Mouse (Mus musculus): ENCODE results near the gene Trpm3. TPM values are rescaled to one million over a fixed set of nuclear protein-coding genes. Genes with fewer than 3 reads are reported as not detected.

The Trpm3 gene
- polyA plus RNA-seq, 2 experiments, result 0.03 TPM; not detected in 1

DNA sequence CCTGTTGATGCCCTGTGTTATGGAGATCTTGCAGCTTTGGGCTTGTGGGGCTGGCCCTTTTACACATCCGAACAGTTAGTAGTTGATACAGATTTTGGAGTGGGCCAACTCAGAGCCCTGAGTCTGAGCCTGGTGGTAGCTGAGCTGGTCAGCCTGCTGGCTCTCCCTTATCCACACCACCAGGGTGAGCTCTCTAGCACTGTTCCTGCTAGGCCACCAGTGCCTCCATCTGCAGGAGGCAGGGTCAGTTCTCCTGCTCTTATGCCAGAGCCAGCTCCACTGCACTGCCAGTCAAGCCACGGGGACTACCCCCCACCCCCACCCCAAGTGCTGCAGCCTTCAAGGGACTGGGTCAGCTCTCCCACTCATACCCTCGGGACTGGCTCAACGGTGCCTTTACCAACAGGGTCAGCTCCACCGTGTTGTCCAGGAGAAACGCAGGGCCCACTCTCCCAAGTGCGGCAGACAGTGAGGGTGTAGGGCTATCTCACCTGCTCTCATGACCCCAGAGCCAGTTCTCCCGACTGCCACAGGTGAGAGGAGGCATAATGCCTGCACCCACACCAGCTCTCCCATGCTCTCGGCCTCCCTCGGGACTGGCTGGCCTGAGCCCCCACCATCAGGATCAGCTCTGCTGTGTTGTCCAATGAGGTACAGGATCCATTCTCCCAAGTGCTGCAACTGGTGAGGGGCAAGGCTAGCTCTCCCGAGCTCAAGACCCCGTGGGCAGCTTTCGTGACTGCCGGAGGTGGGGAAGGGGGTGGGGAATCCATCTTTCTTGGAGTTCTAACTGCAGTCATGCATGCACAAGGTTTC is 821.8 kb downstream of the Trpm3 start:
- WGBS (ENCODE audit: insufficient replicate concordance), result 65% methylated on average over 14 of the region's 14 CpGs
- Histone ChIP-seq H3K4me3 (ENCODE audit: insufficient read depth in 1 of 2, low read depth in 2 of 2, low read length in 2 of 2) (no peak overlapping the region), H3K27ac (no peak overlapping the region), H3K27me3 (ENCODE audit: control insufficient read depth, insufficient read depth, low read length) (no peaks in the 10 kb centered on the region), H3K4me2 (ENCODE audit: low read depth) (no peak overlapping the region), H3K9me3 (ENCODE audit: control insufficient read depth, low read length) (no peaks in the 10 kb centered on the region), H3K36me3 (replicated peaks; ENCODE audit: control insufficient read depth, insufficient read depth, low read depth) (no peaks in the 10 kb centered on the region), H3K9ac (replicated peaks) (no peak overlapping the region), H3K4me1 (replicated peaks; ENCODE audit: control insufficient read depth in 2 of 2, insufficient read depth in 2 of 2, low read length in 1 of 2) (no peaks in the 10 kb centered on the region)
- no peak for ATAC-seq (ENCODE audit: insufficient read depth)
- TF ChIP-seq CTCF (IDR thresholded peaks at IDR 0.05; ENCODE audit: low read depth) (no peak), EP300 (IDR thresholded peaks at IDR 0.05; ENCODE audit: low read depth) (no peak)
- no peak for DNase-seq (ENCODE audit: low read depth in 3 of 3, low spot score in 3 of 3)

DNA sequence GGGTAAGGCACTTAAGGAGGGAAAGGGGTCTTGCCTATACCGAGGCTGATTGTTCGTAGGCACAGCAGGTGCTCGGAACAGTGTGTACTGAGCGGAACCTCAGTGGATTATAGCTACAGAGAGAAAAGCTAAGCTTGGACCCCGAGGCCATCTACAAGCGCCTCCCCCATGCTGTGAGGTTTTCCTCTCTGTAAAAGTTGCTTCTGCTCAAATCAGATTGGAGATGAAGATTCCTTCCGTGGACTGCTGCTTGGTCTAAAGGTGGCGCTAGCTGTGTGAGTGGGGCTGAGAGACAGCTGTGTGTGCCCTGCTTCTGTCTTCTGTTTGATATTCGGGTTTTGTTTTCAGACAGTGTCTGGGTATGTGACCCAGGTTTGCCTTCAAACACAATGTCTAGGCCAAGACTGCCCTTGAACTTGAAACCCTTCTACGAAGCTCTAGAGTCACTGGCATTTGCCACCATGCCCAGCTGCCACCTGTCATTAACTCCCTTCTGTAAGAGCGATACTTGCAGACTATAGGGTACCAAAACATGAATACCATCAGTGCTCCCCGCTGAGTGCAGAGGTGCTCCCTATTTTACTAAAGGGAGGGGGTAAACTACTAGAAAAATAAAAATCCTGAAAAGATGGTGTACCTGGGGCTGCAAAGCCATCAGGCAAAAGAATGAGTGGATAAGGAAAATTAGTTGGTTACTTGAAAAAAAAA is 823.3 kb downstream of the Trpm3 start:
- Histone ChIP-seq H3K9me3 (ENCODE audit: control insufficient read depth, low read length) (no peaks in the 10 kb centered on the region), H3K27me3 (ENCODE audit: control insufficient read depth, insufficient read depth, low read length) (no peaks in the 10 kb centered on the region), H3K4me2 (ENCODE audit: low read depth) (no peak overlapping the region), H3K36me3 (replicated peaks; ENCODE audit: control insufficient read depth, insufficient read depth, low read depth) (no peaks in the 10 kb centered on the region), H3K27ac (no peak overlapping the region), H3K9ac (replicated peaks) (no peak overlapping the region), H3K4me3 (ENCODE audit: insufficient read depth in 1 of 2, low read depth in 2 of 2, low read length in 2 of 2) (no peak overlapping the region), H3K4me1 (replicated peaks; ENCODE audit: control insufficient read depth in 2 of 2, insufficient read depth in 2 of 2, low read length in 1 of 2) (no peaks in the 10 kb centered on the region)
- 55% methylated on average over 12 of the region's 12 CpGs for WGBS (ENCODE audit: insufficient replicate concordance)
- ATAC-seq (ENCODE audit: insufficient read depth) (no peak), DNase-seq (ENCODE audit: low read depth in 3 of 3, low spot score in 3 of 3) (no peak)
- TF ChIP-seq EP300 (IDR thresholded peaks at IDR 0.05; ENCODE audit: low read depth), result no peak
- TF ChIP-seq CTCF (IDR thresholded peaks at IDR 0.05; ENCODE audit: low read depth), result no peak

DNA sequence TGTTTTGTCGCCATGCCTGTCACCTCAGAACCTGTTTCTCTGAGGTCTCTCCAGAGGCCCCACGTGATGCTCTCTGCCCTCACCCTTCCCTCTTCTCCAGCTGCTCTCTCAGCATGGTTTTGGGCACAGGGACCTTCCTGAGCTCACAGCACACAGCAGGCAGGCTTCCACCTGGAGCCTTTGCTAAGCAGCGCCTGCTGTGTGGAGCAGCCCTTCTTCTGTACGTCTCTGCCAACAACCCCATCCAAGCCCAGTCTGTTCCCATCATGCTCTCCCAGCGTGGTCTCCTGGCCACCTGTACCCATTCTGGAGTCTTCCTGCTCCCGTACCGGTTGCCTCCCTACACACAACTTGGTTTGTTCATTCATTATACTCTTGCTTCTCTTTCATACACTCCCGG is 823.9 kb downstream of the Trpm3 start:
- ATAC-seq (ENCODE audit: insufficient read depth) (no peak), DNase-seq (ENCODE audit: low read depth in 3 of 3, low spot score in 3 of 3) (no peak)
- no peak for TF ChIP-seq EP300 (IDR thresholded peaks at IDR 0.05; ENCODE audit: low read depth)
- Histone ChIP-seq H3K9me3 (ENCODE audit: control insufficient read depth, low read length) (no peaks in the 10 kb centered on the region), H3K9ac (replicated peaks) (no peak overlapping the region), H3K27me3 (ENCODE audit: control insufficient read depth, insufficient read depth, low read length) (no peaks in the 10 kb centered on the region), H3K4me2 (ENCODE audit: low read depth) (no peak overlapping the region), H3K36me3 (replicated peaks; ENCODE audit: control insufficient read depth, insufficient read depth, low read depth) (no peaks in the 10 kb centered on the region), H3K4me1 (replicated peaks; ENCODE audit: control insufficient read depth in 2 of 2, insufficient read depth in 2 of 2, low read length in 1 of 2) (no peaks in the 10 kb centered on the region), H3K27ac (no peak overlapping the region), H3K4me3 (ENCODE audit: insufficient read depth in 1 of 2, low read depth in 2 of 2, low read length in 2 of 2) (no peak overlapping the region)
- WGBS (ENCODE audit: insufficient replicate concordance), result 44% methylated on average over 8 of the region's 8 CpGs

DNA sequence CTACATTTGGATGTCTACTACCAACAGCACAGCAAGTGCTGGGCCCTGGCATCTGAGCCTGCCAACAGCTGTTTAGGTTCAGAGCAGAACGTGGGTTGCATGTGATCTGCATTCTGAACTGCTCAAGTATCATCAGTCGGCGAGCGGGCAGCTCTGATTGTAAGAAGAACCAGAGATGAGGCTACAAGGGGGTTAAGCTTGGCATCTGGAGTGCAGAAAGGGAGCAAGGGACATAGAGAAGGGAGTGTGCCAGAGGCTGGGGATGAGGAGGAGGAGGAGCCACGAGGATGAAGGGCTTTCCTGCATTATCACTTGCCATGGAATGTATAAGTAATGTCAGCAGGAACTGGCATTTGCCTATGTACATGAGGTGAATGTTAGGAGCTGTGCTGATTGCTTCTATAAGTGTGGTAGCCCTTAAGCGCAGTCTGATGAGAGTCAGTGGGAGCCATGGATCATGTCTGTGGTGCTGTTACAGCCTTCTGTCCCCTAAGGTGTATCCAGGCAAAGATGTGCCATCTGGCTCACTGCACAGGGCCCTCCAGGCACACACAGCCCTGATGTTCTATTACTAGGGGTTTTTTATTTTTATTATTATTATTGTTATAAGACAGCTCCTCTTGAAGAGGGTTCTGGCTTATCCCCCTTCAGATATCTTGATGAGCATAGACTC is 825.0 kb downstream of the Trpm3 start:
- no peaks in the 10 kb centered on the region for H3K27me3 ChIP-seq (ENCODE audit: control insufficient read depth, insufficient read depth, low read length)
- TF ChIP-seq EP300 (IDR thresholded peaks at IDR 0.05; ENCODE audit: low read depth) (no peak), CTCF (IDR thresholded peaks at IDR 0.05; ENCODE audit: low read depth) (no peak)
- H3K36me3 ChIP-seq (replicated peaks; ENCODE audit: control insufficient read depth, insufficient read depth, low read depth), result no peaks in the 10 kb centered on the region
- no peak overlapping the region for H3K4me3 ChIP-seq (ENCODE audit: insufficient read depth in 1 of 2, low read depth in 2 of 2, low read length in 2 of 2)
- no peak for DNase-seq (ENCODE audit: low read depth in 3 of 3, low spot score in 3 of 3)
- no peak overlapping the region for H3K4me2 ChIP-seq (ENCODE audit: low read depth)
- WGBS (ENCODE audit: insufficient replicate concordance), result 50% methylated on average over 6 of the region's 6 CpGs
- no peak overlapping the region for H3K27ac ChIP-seq
- no peak overlapping the region for H3K9ac ChIP-seq (replicated peaks)
- H3K9me3 ChIP-seq (ENCODE audit: control insufficient read depth, low read length), result no peaks in the 10 kb centered on the region
- ATAC-seq (ENCODE audit: insufficient read depth), result no peak
- no peaks in the 10 kb centered on the region for H3K4me1 ChIP-seq (replicated peaks; ENCODE audit: control insufficient read depth in 2 of 2, insufficient read depth in 2 of 2, low read length in 1 of 2)

DNA sequence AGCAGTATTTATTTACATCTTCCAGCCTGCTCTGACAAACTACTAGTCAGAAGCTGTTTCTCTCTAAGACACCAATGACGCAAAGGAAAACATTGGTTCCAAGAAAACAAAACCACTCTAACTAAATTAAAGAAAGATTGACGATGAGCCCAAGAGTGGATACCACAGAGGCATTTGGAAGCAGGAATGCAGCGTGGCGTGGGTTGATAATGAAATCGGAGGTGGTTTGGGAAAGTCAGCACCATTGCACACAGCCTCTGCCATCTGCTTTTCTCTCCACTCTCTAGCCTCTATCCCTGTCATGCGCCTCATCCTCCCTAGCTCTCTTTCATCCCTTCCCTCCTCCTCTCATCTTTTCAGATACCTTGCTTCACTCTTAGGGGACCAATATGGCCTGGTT is 826.6 kb downstream of the Trpm3 start:
- TF ChIP-seq CTCF (IDR thresholded peaks at IDR 0.05; ENCODE audit: low read depth), result no peak
- WGBS (ENCODE audit: insufficient replicate concordance), result 66% methylated on average over 6 of the region's 6 CpGs
- Histone ChIP-seq H3K9ac (replicated peaks) (no peak overlapping the region), H3K9me3 (ENCODE audit: control insufficient read depth, low read length) (no peaks in the 10 kb centered on the region), H3K4me2 (ENCODE audit: low read depth) (no peak overlapping the region), H3K4me1 (replicated peaks; ENCODE audit: control insufficient read depth in 2 of 2, insufficient read depth in 2 of 2, low read length in 1 of 2) (no peaks in the 10 kb centered on the region), H3K4me3 (ENCODE audit: insufficient read depth in 1 of 2, low read depth in 2 of 2, low read length in 2 of 2) (no peak overlapping the region), H3K36me3 (replicated peaks; ENCODE audit: control insufficient read depth, insufficient read depth, low read depth) (no peaks in the 10 kb centered on the region), H3K27ac (no peak overlapping the region), H3K27me3 (ENCODE audit: control insufficient read depth, insufficient read depth, low read length) (no peaks in the 10 kb centered on the region)
- DNase-seq (ENCODE audit: low read depth in 3 of 3, low spot score in 3 of 3), result no peak
- no peak for ATAC-seq (ENCODE audit: insufficient read depth)
